Mouse (Mus musculus) G1E (cell line): ENCODE measurements around the gene Dnaaf5.

Source experiments
- CTCF ChIP-seq: IDR thresholded peaks from 2 replicates; pipeline ENCODE4 v1.5.1; 2012; ENCODE audit warnings: low read depth, low read length, inconsistent platforms, mixed read lengths
- GATA1 ChIP-seq: IDR thresholded peaks from 2 replicates; pipeline ENCODE4 v1.6.1; 2012; ENCODE audit warnings: borderline replicate concordance, low read length, inconsistent platforms, mixed read lengths
- GATA2 ChIP-seq: IDR thresholded peaks from 2 replicates; pipeline ENCODE4 v1.6.1; 2012; ENCODE audit warnings: low read depth, low read length, inconsistent platforms, borderline replicate concordance
- POLR2AphosphoS5 ChIP-seq: IDR thresholded peaks from 2 replicates; pipeline ENCODE4 v1.6.1; 2012; ENCODE audit warnings: low read depth, low read length, inconsistent platforms; ENCODE audit not compliant: insufficient replicate concordance
- TAL1 ChIP-seq: conservative IDR thresholded peaks from 2 replicates; pipeline ENCODE4 v1.6.1; 2012; ENCODE audit warnings: low read depth, low read length, inconsistent platforms, mixed read lengths

DNA sequence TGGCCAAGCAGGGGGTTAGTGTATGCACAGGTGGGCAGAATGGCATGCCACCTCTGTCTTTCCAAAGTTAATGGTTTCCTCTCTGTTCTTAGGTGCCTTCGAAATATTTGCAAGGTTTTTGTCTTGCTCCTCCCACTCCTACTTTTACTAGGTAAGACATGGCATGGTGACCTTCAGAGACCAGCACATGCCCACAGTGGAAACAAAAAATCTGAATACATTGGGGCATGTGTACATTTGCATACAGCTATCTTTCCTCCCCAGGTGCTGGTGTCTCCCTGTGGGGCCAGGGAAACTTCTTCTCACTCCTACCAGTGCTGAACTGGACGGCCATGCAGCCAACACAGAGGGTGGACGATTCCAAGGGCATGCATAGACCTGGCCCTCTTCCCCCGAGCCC is 84.4 kb downstream of the Dnaaf5 start:
- TF ChIP-seq CTCF (no peak), POLR2AphosphoS5 (no peak), GATA1 (no peak), TAL1 (no peak), GATA2 (no peak)
